Mouse (Mus musculus) Patski (cell line): ENCODE results near the gene Lgalsl. TPM values are rescaled to one million over a fixed set of nuclear protein-coding genes. Genes with fewer than 3 reads are reported as not detected.

Source experiments
- ATAC-seq: fragments of 100-300 bp; one replicate; pipeline ENCODE4 v1.8.0; 2021
- CTCF ChIA-PET: fragments of 350-600 bp; sonication (Branson Sonifier 250); formaldehyde crosslinking; loops from one replicate; lab custom pipeline; 2022; ENCODE audit warnings: inconsistent platforms; lab: Charles Lee
- POLR2A ChIA-PET: fragments of 350-600 bp; sonication (Branson Sonifier 250); formaldehyde crosslinking; loops from one replicate; lab custom pipeline; 2022; ENCODE audit warnings: antibody characterized with exemption, inconsistent platforms; lab: Charles Lee
- DNase-seq: peaks from one replicate; pipeline ENCODE4 v3.0.0-alpha.2; 2011; ENCODE audit warnings: low read depth, low spot score
- H3K27me3 ChIP-seq: fragments of 371-371 bp; one replicate; pipeline ENCODE4 v1.5.1; 2021
- CTCF ChIP-seq: fragments of 100-300 bp; IDR thresholded peaks from one replicate; pipeline ENCODE4 v1.5.1; 2021
- in situ Hi-C: fragments of 300-500 bp; cut with MboI; formaldehyde crosslinking; loops from 3 replicates; pipeline ENCODE4 v1.11.1; 2018; ENCODE audit warnings: low pct_unique_long_range_greater_than_20kb, mixed read lengths
- polyA plus RNA-seq: library from polyadenylated mRNA; unstranded; gene quantifications from one replicate; pipeline ENCODE4 v1.2.3, GENCODE M21; 2021

Lgalsl gene
- polyA plus RNA-seq, 1 experiment from 2014 or later: 5.3 TPM

- POLR2A ChIA-PET: no interaction called here
- H3K27me3 ChIP-seq: peaks cover 12% of the 10 kb centered on the region
- in situ Hi-C loops: loop anchor here (25.0 kb wide), 1 partner anchor 674 kb away; no protein-coding TSS in a partner anchor
- no peak for TF ChIP-seq CTCF
- DNase-seq (no peak), ATAC-seq (no peak)
- CTCF ChIA-PET: interaction anchor here (1.3 to 1.6 kb wide), 2 partner anchors 126 to 391 kb away, joined by 4 read pairs; no protein-coding TSS in a partner anchor
These were observed 42.8 kb downstream of the Lgalsl start for GRCm38 (mm10) chr11:20788070-20788469.

GRCm38 (mm10) chr11:20786191-20786590 lies 44.7 kb downstream of the Lgalsl start:
- peaks cover 12% of the 10 kb centered on the region for H3K27me3 ChIP-seq
- DNase-seq (no peak), ATAC-seq (no peak)
- ChIA-PET POLR2A (no interaction called here), CTCF (interaction anchor here (1.2 kb wide), 1 partner anchor 28 kb away, joined by 3 read pairs; no protein-coding TSS in a partner anchor)
- in situ Hi-C loops: loop anchor here (25.0 kb wide), 1 partner anchor 676 kb away; no protein-coding TSS in a partner anchor
- TF ChIP-seq CTCF: no peak

DNA sequence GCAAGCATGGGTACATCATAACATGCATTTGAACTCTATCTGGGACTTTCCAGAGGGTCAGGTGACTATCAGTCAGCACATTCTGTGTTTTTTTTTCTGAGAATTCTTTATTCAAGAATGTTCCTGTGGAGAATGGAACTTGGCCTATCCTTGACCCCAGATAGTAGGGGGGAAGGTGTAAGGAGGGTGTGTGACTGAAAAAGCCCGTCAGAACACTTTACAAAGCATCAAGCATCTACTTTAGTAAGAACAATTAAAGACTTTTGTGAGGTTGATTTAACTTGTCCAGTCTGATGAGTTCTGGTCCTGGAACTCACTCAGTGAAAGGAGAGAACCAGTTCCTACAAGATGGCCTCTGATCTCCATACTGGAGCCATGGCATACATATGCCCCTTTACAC lies 45.7 kb downstream of the Lgalsl start:
- ChIA-PET POLR2A (no interaction called here), CTCF (no interaction called here)
- DNase-seq (no peak), ATAC-seq (no peak)
- peaks cover 12% of the 10 kb centered on the region for H3K27me3 ChIP-seq
- in situ Hi-C loops: loop anchor here (25.0 kb wide), 1 partner anchor 677 kb away; no protein-coding TSS in a partner anchor
- TF ChIP-seq CTCF: no peak

GRCm38 (mm10) chr11:20784776-20785175 lies 46.1 kb downstream of the Lgalsl start:
- POLR2A ChIA-PET: no interaction called here
- no peak for TF ChIP-seq CTCF
- in situ Hi-C loops: loop anchor here (25.0 kb wide), 1 partner anchor 678 kb away; no protein-coding TSS in a partner anchor
- CTCF ChIA-PET: no interaction called here
- H3K27me3 ChIP-seq: peaks cover 12% of the 10 kb centered on the region
- ATAC-seq (no peak), DNase-seq (no peak)

DNA sequence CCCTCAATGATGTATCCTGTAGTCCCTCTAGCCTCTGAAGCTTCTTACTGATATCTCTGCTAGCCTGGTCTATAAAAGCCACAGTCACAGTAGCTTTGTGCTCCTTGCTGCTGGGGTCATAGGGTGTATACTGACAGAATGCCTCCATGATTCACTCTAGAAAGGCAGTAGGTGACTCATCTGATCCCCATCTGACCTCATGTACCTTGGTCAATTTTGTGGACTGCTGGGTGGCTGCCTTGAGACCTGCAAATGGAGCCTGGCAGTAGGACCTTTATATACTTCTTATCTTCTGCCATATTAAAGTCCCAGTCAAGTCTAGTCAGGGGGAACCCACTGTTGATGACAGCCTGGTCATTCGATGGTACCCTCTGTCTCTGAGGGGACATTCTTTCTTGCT lies 47.4 kb downstream of the Lgalsl start:
- ChIA-PET POLR2A (no interaction called here), CTCF (no interaction called here)
- DNase-seq (no peak), ATAC-seq (no peak)
- H3K27me3 ChIP-seq: peaks cover 8% of the 10 kb centered on the region
- in situ Hi-C loops: loop anchor here (25.0 kb wide), 1 partner anchor 679 kb away; no protein-coding TSS in a partner anchor
- no peak for TF ChIP-seq CTCF

DNA sequence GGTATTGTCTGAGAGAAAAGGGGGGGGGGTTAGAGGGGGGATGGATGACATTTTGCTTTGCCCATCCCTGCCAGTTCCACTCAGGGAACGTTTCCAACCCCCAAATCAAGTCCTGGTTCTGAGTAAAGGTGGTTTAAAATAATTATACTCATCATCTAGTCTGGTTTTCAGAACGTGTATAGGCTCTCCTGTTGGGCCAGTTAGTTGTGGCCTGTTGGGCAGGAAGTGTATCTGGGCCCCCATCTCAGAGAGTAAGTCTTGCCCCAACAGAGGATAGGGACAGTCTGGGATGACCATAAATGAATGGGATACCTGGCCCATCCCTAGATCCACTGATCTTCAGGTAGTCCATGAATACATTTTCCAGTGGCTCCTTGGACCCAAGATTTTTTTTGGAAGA lies 48.2 kb downstream of the Lgalsl start:
- peaks cover 10% of the 10 kb centered on the region for H3K27me3 ChIP-seq
- ChIA-PET CTCF (no interaction called here), POLR2A (no interaction called here)
- no peak for DNase-seq
- no peak for ATAC-seq
- no peak for TF ChIP-seq CTCF
- in situ Hi-C loops: loop anchor here (25.0 kb wide), 1 partner anchor 680 kb away; no protein-coding TSS in a partner anchor

DNA sequence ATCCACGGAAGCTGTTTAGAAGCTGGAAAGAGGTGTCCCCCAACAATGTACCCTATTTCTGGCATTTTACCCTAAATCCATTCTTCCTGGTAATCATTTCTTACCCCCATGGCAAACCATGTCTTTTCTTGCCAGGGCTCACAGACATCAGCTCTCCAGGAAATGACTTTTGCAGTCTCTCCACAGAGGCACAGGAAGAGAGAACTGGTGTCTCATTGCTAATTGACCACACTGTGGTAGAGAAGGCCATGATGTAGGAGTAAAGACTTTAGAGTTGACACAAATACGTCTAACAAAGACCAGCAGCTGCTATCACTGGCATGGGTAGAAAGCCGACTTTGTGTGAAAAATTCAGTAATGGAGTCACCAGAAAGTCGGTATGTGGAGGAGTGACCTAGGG lies 50.5 kb downstream of the Lgalsl start:
- no peak for TF ChIP-seq CTCF
- ATAC-seq: no peak
- in situ Hi-C loops: loop anchor here (25.0 kb wide), 1 partner anchor 682 kb away; no protein-coding TSS in a partner anchor
- POLR2A ChIA-PET: no interaction called here
- no peak for DNase-seq
- CTCF ChIA-PET: interaction anchor here (0.7 kb wide), 1 partner anchor 14 kb away, joined by 3 read pairs; no protein-coding TSS in a partner anchor
- H3K27me3 ChIP-seq: peaks cover 5% of the 10 kb centered on the region

DNA sequence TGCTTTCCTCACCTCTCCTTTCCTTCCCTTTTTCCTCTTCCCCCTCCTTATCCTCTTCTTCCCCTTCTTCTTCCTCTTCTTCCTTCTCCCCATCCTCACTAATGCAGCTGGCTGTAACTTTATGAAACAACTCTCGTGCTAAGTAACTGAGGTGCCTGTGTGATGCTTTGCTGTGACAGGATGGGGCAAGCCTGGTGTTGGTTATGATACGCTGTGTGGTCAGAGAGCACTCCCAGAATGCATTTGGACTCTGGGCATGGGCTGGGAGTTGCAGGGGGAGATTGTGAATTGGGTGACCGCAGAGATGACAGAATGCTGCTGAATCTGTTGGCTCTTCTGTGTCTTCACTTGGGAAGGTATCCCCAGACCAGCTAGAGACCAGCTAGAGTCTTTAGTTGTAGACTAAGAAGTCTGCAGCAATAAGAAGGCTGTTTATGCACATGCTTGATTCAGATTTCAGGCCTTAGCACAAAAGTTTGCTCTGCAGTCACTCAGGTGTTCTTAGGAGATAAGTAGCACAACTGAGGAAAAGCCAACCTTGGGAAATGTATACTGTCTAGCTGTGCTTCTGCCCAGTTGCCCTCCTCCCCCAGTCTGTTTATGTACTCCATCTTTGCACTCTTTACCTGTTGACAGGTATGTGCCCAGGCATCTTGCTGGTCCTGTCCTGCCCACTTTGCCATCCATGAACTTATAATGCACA lies 51.8 kb downstream of the Lgalsl start:
- CTCF ChIA-PET: no interaction called here
- no peak for DNase-seq
- in situ Hi-C loops: loop anchor here (25.0 kb wide), 1 partner anchor 683 kb away; no protein-coding TSS in a partner anchor

GRCm38 (mm10) chr11:20778298-20778697 lies 52.6 kb downstream of the Lgalsl start:
- in situ Hi-C loops: loop anchor here (25.0 kb wide), 1 partner anchor 684 kb away; no protein-coding TSS in a partner anchor
- no peak for TF ChIP-seq CTCF
- POLR2A ChIA-PET: no interaction called here

More for the DNA sequence above, 51.8 kb downstream of the Lgalsl start:
- POLR2A ChIA-PET: no interaction called here
- TF ChIP-seq CTCF: no peak
- H3K27me3 ChIP-seq: peaks cover 5% of the 10 kb centered on the region
- no peak for ATAC-seq

GRCm38 (mm10) chr11:20776668-20777067 lies 54.2 kb downstream of the Lgalsl start:
- TF ChIP-seq CTCF: no peak
- ChIA-PET CTCF (no interaction called here), POLR2A (no interaction called here)
- peaks cover 5% of the 10 kb centered on the region for H3K27me3 ChIP-seq
- no peak for ATAC-seq
- in situ Hi-C loops: loop anchor here (25.0 kb wide), 1 partner anchor 686 kb away; no protein-coding TSS in a partner anchor
- no peak for DNase-seq

More at GRCm38 (mm10) chr11:20778298-20778697, 52.6 kb downstream of the Lgalsl start:
- H3K27me3 ChIP-seq: peaks cover 5% of the 10 kb centered on the region
- ATAC-seq: no peak
- no peak for DNase-seq
- CTCF ChIA-PET: no interaction called here

Other genes starting within 250 kb of the Lgalsl start
- gene Aftph, start 89.5 kb downstream of the Lgalsl start, polyA plus RNA-seq: 58.9 TPM